Mouse (Mus musculus): ENCODE data around the gene Car1. TPM values are rescaled to one million over a fixed set of nuclear protein-coding genes. Genes with fewer than 3 reads are reported as not detected.
"Not testable (repeated sequence)": the region's sequence is repeated elsewhere in the genome, so short reads cannot be mapped to it uniquely, and the experiment has no call there.

Car1 gene
- polyA plus RNA-seq (2016; fragmentation: Nextera tagmentation; extraction: Ambion mirVana), result not detected in 2 replicates

DNA sequence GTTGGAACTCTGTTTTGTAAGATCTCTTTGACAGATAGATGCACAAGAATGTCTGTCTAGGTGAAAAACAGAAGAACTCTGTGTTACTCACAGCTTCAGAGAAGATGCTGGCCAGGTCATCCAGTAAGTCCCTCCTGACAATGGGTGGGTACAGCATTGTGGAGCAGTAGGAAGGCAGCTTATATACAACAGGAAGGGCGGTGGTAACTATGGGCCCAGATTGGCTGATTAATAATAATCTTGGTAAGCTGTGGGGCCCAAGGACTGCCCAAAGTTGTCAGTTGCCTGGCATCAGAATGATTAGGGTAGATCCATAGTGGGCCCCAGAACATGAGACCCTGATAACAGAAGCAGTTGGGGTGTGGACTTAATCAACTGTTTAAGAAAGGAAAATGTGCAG lies at the start of gene Car1:
TSS of gene Car1 (minus strand) at position 158 of the 400 bp plus-strand sequence.
- 88% methylated on average over 1 of the region's 1 CpGs for WGBS
- H3K27ac ChIP-seq, result no peak within 1 kb of the TSS
- H3K36me3 ChIP-seq, result no peaks in the 10 kb centered on the region
- DNase-seq (ENCODE audit: low spot score), result no peak
- no peaks in the 10 kb centered on the region for H3K27me3 ChIP-seq (ENCODE audit: insufficient read depth, poor library complexity, severe bottlenecking)
- no peak within 1 kb of the TSS for H3K4me3 ChIP-seq
- H3K4me1 ChIP-seq (replicated peaks), result no peaks in the 10 kb centered on the region
- no peaks in the 10 kb centered on the region for H3K9me3 ChIP-seq

DNA sequence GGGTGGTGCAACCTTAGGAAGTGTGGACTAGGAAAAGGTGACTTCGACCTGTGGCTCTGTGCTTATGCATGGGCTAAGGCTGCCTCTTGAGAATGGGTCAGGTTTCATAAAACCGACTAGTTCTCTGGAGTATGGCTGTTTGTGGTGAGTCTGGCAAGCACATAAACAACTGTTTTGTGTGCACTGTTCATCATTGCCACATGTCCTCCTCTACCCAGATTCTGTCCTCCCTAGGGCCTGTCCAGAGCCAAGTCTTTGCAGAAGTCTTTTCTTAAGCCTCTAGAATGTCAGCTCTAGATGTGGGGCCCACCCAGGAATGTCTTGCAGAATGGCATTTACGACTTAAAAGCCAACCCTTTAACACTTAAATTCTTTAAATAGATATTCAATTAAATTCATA lies 49.7 kb upstream of the Car1 start:
- DNase-seq (ENCODE audit: low spot score), result no peak
- WGBS, result 80% methylated on average over 3 of the region's 3 CpGs
- Histone ChIP-seq H3K27me3 (ENCODE audit: insufficient read depth, poor library complexity, severe bottlenecking) (no peaks in the 10 kb centered on the region), H3K27ac (no peak overlapping the region), H3K4me3 (no peak overlapping the region), H3K9me3 (no peaks in the 10 kb centered on the region), H3K4me1 (replicated peaks) (peaks cover 9% of the 10 kb centered on the region), H3K36me3 (no peaks in the 10 kb centered on the region)

DNA sequence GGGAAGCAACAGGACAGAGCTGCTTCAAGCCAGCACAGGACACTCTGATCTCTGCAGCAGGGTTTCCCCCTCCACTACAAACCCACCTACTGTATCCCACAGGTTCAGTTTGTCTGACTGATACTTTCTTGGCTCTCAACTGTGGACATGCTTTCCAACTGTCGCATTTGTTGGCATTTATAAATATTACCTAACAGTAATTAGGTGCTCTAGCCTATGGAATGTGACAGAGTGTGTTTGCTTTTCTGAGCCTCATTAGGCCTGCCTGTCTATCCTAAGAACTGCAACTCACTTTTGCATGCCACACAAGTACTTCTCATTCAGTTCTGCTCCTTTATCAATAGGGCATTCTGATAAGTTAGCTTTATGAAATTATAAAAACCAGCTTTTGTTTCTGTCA lies 46.3 kb upstream of the Car1 start:
- Histone ChIP-seq H3K4me3 (no peak overlapping the region), H3K27me3 (ENCODE audit: insufficient read depth, poor library complexity, severe bottlenecking) (no peaks in the 10 kb centered on the region), H3K4me1 (replicated peaks) (no peaks in the 10 kb centered on the region), H3K9me3 (no peaks in the 10 kb centered on the region), H3K36me3 (no peaks in the 10 kb centered on the region), H3K27ac (no peak overlapping the region)
- DNase-seq (ENCODE audit: low spot score), result no peak
- WGBS, result 83% methylated on average over 1 of the region's 1 CpGs

- 81% methylated on average over 5 of the region's 5 CpGs for WGBS
These were observed 45.8 kb upstream of the Car1 start for GRCm38 (mm10) chr3:14853966-14854365.

GRCm38 (mm10) chr3:14848587-14849254 lies 40.6 kb upstream of the Car1 start:
- Histone ChIP-seq H3K27ac (no peak overlapping the region), H3K9me3 (no peaks in the 10 kb centered on the region), H3K4me1 (replicated peaks) (no peaks in the 10 kb centered on the region), H3K27me3 (ENCODE audit: insufficient read depth, poor library complexity, severe bottlenecking) (no peaks in the 10 kb centered on the region), H3K36me3 (no peaks in the 10 kb centered on the region), H3K4me3 (no peak overlapping the region)
- DNase-seq (ENCODE audit: low spot score), result no peak
- 92% methylated on average over 2 of the region's 2 CpGs for WGBS

More at GRCm38 (mm10) chr3:14853966-14854365, 45.8 kb upstream of the Car1 start:
- no peak for DNase-seq (ENCODE audit: low spot score)
- H3K27me3 ChIP-seq (ENCODE audit: insufficient read depth, poor library complexity, severe bottlenecking), result no peaks in the 10 kb centered on the region
- H3K9me3 ChIP-seq, result no peaks in the 10 kb centered on the region
- H3K36me3 ChIP-seq, result no peaks in the 10 kb centered on the region
- no peak overlapping the region for H3K27ac ChIP-seq
- H3K4me3 ChIP-seq, result no peak overlapping the region
- H3K4me1 ChIP-seq (replicated peaks), result no peaks in the 10 kb centered on the region

GRCm38 (mm10) chr3:14839466-14840118 lies 31.4 kb upstream of the Car1 start:
- Histone ChIP-seq H3K27ac (no peak overlapping the region), H3K9me3 (no peaks in the 10 kb centered on the region), H3K27me3 (ENCODE audit: insufficient read depth, poor library complexity, severe bottlenecking) (no peaks in the 10 kb centered on the region), H3K4me3 (no peak overlapping the region), H3K36me3 (no peaks in the 10 kb centered on the region), H3K4me1 (replicated peaks) (no peaks in the 10 kb centered on the region)
- DNase-seq (ENCODE audit: low spot score), result no peak
- WGBS, result 85% methylated on average over 3 of the region's 3 CpGs

GRCm38 (mm10) chr3:14838936-14839335 lies 30.8 kb upstream of the Car1 start:
- DNase-seq (ENCODE audit: low spot score), result no peak
- Histone ChIP-seq H3K36me3 (no peaks in the 10 kb centered on the region), H3K4me3 (no peak overlapping the region), H3K27me3 (ENCODE audit: insufficient read depth, poor library complexity, severe bottlenecking) (no peaks in the 10 kb centered on the region), H3K9me3 (no peaks in the 10 kb centered on the region), H3K4me1 (replicated peaks) (no peaks in the 10 kb centered on the region), H3K27ac (no peak overlapping the region)
- 91% methylated on average over 1 of the region's 1 CpGs for WGBS

GRCm38 (mm10) chr3:14832766-14833165 lies 24.6 kb upstream of the Car1 start:
- Histone ChIP-seq H3K9me3 (no peaks in the 10 kb centered on the region), H3K27ac (no peak overlapping the region), H3K27me3 (ENCODE audit: insufficient read depth, poor library complexity, severe bottlenecking) (no peaks in the 10 kb centered on the region), H3K36me3 (no peaks in the 10 kb centered on the region), H3K4me3 (no peak overlapping the region), H3K4me1 (replicated peaks) (no peaks in the 10 kb centered on the region)
- no peak for DNase-seq (ENCODE audit: low spot score)

GRCm38 (mm10) chr3:14831219-14831835 lies 23.2 kb upstream of the Car1 start:
- WGBS, result 84% methylated on average over 5 of the region's 5 CpGs
- DNase-seq (ENCODE audit: low spot score), result no peak
- no peak overlapping the region for H3K4me3 ChIP-seq

GRCm38 (mm10) chr3:14828896-14829295 lies 20.7 kb upstream of the Car1 start:
- no peak for DNase-seq (ENCODE audit: low spot score)
- H3K9me3 ChIP-seq, result no peaks in the 10 kb centered on the region

More at GRCm38 (mm10) chr3:14831219-14831835, 23.2 kb upstream of the Car1 start:
- Histone ChIP-seq H3K9me3 (no peaks in the 10 kb centered on the region), H3K36me3 (no peaks in the 10 kb centered on the region), H3K27ac (no peak overlapping the region), H3K27me3 (ENCODE audit: insufficient read depth, poor library complexity, severe bottlenecking) (no peaks in the 10 kb centered on the region), H3K4me1 (replicated peaks) (no peaks in the 10 kb centered on the region)

GRCm38 (mm10) chr3:14819844-14820504 lies 11.8 kb upstream of the Car1 start:
- H3K36me3 ChIP-seq, result no peaks in the 10 kb centered on the region
- 89% methylated on average over 1 of the region's 1 CpGs for WGBS
- no peak overlapping the region for H3K4me3 ChIP-seq
- H3K4me1 ChIP-seq (replicated peaks), result no peaks in the 10 kb centered on the region
- no peak for DNase-seq (ENCODE audit: low spot score)
- no peaks in the 10 kb centered on the region for H3K9me3 ChIP-seq
- H3K27me3 ChIP-seq (ENCODE audit: insufficient read depth, poor library complexity, severe bottlenecking), result no peaks in the 10 kb centered on the region
- H3K27ac ChIP-seq, result no peak overlapping the region

More at GRCm38 (mm10) chr3:14828896-14829295, 20.7 kb upstream of the Car1 start:
- no peak overlapping the region for H3K4me3 ChIP-seq
- no peaks in the 10 kb centered on the region for H3K36me3 ChIP-seq
- no peaks in the 10 kb centered on the region for H3K27me3 ChIP-seq (ENCODE audit: insufficient read depth, poor library complexity, severe bottlenecking)
- no peaks in the 10 kb centered on the region for H3K4me1 ChIP-seq (replicated peaks)
- H3K27ac ChIP-seq, result no peak overlapping the region

DNA sequence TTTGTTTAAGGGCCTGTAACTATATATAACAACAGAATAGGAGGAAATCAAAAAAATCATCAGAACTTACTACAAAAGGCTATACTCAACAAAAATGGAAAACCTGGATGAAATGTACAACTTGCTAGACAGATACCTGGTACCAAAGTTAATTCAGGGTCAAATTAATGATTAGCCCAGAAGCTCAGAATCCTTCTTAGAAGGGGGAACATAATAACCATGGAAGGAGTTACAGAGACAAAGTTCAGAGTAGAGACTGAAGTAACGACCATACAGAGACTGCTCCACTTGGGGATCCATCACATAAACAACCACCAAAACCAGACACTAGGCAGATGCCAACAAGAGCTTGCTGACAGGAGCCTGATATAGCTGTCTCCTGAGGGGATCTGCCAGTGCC lies 7.2 kb upstream of the Car1 start:
- H3K4me3 ChIP-seq; H3K27ac ChIP-seq; H3K9me3 ChIP-seq; H3K27me3 ChIP-seq (ENCODE audit: insufficient read depth, poor library complexity, severe bottlenecking); H3K36me3 ChIP-seq; H3K4me1 ChIP-seq (replicated peaks); DNase-seq (ENCODE audit: low spot score): not testable (repeated sequence)
- WGBS, result 91% methylated on average over 1 of the region's 1 CpGs

DNA sequence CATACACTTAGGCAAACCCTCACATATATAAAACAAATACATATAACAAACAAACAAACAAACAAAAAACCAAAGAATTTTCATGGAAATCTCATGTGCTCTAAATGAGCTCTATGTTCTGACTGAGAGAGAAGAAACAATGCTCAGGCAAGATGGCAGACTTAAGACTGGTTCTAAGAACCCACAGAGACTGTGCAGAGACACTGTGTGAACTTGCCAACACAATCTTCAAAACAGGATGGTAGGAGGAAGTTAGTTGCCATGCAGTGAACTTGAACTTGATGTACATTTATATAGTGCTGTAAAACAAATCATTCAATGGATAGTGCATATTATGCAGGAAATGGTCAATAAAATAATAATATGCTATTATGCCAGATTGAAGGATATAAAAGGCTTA lies 1.5 kb downstream of the Car1 start:
- H3K4me1 ChIP-seq (replicated peaks), result no peaks in the 10 kb centered on the region
- no peak for DNase-seq (ENCODE audit: low spot score)
- H3K27ac ChIP-seq, result no peak overlapping the region
- H3K27me3 ChIP-seq (ENCODE audit: insufficient read depth, poor library complexity, severe bottlenecking), result no peaks in the 10 kb centered on the region
- H3K36me3 ChIP-seq, result no peaks in the 10 kb centered on the region
- no peaks in the 10 kb centered on the region for H3K9me3 ChIP-seq
- H3K4me3 ChIP-seq, result no peak overlapping the region
